Mouse (Mus musculus) hindbrain, embryonic 12.5 days (tissue): Measurements from ENCODE around the gene Tbc1d21. TPM values are rescaled to one million over a fixed set of nuclear protein-coding genes. Genes with fewer than 3 reads are reported as not detected.
A peak's percentile ranks its signal among the peaks of the same experiment; 100 is the strongest.

Experiments used
- ATAC-seq: fragments of 200-750 bp; cut with Nextera tagmentation; 2 replicates; pipeline ENCODE4 v1.8.0; 2017; ENCODE audit warnings: moderate TSS enrichment; ENCODE audit not compliant: low FRiP score
- H3K27ac ChIP-seq: fragments of 300-500 bp; sonication (generic); 2 replicates; pipeline ENCODE4 v1.5.1; 2016; ENCODE audit warnings: mild to moderate bottlenecking
- H3K27me3 ChIP-seq: fragments of 300-500 bp; sonication (generic); 2 replicates; pipeline ENCODE4 v1.6.1; 2016; ENCODE audit warnings: mild to moderate bottlenecking
- H3K36me3 ChIP-seq: fragments of 300-500 bp; sonication (generic); 2 replicates; pipeline ENCODE4 v1.6.1; 2016; ENCODE audit warnings: mild to moderate bottlenecking
- H3K4me1 ChIP-seq: fragments of 300-500 bp; sonication (generic); 2 replicates; pipeline ENCODE4 v1.6.1; 2016
- H3K4me2 ChIP-seq: fragments of 300-500 bp; sonication (generic); replicated peaks from 2 replicates; pipeline ENCODE4 v1.6.1; 2016; ENCODE audit warnings: mild to moderate bottlenecking
- H3K4me3 ChIP-seq: fragments of 300-500 bp; sonication (generic); 2 replicates; pipeline ENCODE4 v1.5.1; 2016; ENCODE audit warnings: mild to moderate bottlenecking
- H3K9ac ChIP-seq: fragments of 300-500 bp; sonication (generic); 2 replicates; pipeline ENCODE4 v1.6.1; 2016; ENCODE audit warnings: mild to moderate bottlenecking, moderate library complexity
- H3K9me3 ChIP-seq: fragments of 300-500 bp; sonication (generic); replicated peaks from 2 replicates; pipeline ENCODE4 v1.6.1; 2016; ENCODE audit warnings: mild to moderate bottlenecking
- WGBS: fragments of 180-500 bp; shearing (Covaris S2); methylation state at CpG from one replicate; pipeline ENCODE4 v1.1.7; 2016; 5-methylcytosine and 5-hydroxymethylcytosine counted together
- polyA plus RNA-seq: library from polyadenylated mRNA; unstranded; fragments of >200 nt; fragmentation: Nextera tagmentation; extraction: Ambion mirVana; gene quantifications from 2 replicates; pipeline ENCODE4 v1.2.1, GENCODE M21; 2016

Gene Tbc1d21
- polyA plus RNA-seq, 1 experiment from 2014 or later = not detected

DNA sequence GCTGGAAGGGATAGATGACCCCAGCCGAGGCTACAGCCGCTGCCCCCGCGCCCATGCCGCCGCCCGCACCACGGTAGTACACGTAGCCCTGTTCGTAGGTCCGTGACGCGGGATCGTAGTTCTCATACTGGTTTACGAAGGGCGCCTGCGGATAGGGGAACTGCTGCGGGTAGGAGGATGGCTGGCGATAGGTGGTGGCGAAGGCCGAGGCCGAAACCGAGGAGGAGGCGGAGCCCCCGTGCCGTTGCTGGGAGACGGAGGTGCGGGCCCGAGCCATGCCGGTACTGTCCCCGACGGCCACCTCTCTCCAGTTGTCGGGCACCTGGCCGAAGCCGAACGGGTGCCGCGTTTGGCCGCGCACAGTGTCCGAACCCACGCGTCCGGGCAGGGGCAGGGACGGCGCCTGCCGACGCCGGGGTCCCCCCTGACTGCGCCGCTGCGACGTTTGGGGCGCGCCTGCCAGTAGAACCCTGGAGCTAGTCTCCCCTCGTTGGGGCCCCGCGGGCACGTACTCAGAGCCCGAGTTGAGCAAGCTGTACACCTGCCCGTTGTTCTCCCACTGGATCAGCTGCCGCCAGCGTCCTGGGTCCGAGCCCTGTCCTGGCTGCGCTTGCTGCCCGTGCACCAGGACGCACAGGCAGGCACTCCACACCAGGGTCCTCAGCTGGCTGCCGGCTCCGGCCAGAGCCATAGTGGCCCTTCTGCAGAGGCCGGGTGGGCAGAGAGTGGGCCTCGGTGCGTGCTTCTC lies 57.9 kb downstream of the Tbc1d21 start:
- H3K27me3 ChIP-seq = peaks cover 32% of the 10 kb centered on the region
- ATAC-seq = peak; percentile 56
- H3K27ac ChIP-seq = peak overlapping the region; percentile 60
- H3K4me3 ChIP-seq = peak overlapping the region; percentile 43
- H3K36me3 ChIP-seq = no peaks in the 10 kb centered on the region
- H3K9ac ChIP-seq = peak overlapping the region; percentile 54
- H3K4me1 ChIP-seq = peaks cover 62% of the 10 kb centered on the region
- H3K4me2 ChIP-seq = peak overlapping the region; percentile 72
- WGBS = under 1% methylated on average over 72 of the region's 72 CpGs
- no peaks in the 10 kb centered on the region for H3K9me3 ChIP-seq

- H3K27me3 ChIP-seq = peaks cover 32% of the 10 kb centered on the region
- H3K27ac ChIP-seq = no peak overlapping the region
- peak overlapping the region; percentile 43 for H3K4me3 ChIP-seq
- H3K9me3 ChIP-seq = no peaks in the 10 kb centered on the region
- H3K4me2 ChIP-seq = peak overlapping the region; percentile 72
- 50% methylated on average over 33 of the region's 33 CpGs for WGBS
- no peak for ATAC-seq
- H3K9ac ChIP-seq = no peak overlapping the region
- no peaks in the 10 kb centered on the region for H3K36me3 ChIP-seq
- peaks cover 57% of the 10 kb centered on the region for H3K4me1 ChIP-seq
Measured at GRCm38 (mm10) chr9:58311191-58311910, 58.9 kb downstream of the Tbc1d21 start.

GRCm38 (mm10) chr9:58310043-58310660 lies 60.1 kb downstream of the Tbc1d21 start:
- peak overlapping the region; percentile 3; the same call in 1 of the 2 replicates for H3K4me2 ChIP-seq
- no peak overlapping the region for H3K9ac ChIP-seq
- WGBS = 82% methylated on average over 14 of the region's 14 CpGs
- no peak overlapping the region for H3K27ac ChIP-seq
- no peak for ATAC-seq
- no peak overlapping the region for H3K4me3 ChIP-seq
- peaks cover 55% of the 10 kb centered on the region for H3K4me1 ChIP-seq
- H3K9me3 ChIP-seq = no peaks in the 10 kb centered on the region
- H3K36me3 ChIP-seq = no peaks in the 10 kb centered on the region
- H3K27me3 ChIP-seq = peaks cover 32% of the 10 kb centered on the region

Other genes with a start within 250 kb of the Tbc1d21 start
- gene Islr, start 166.1 kb downstream of the Tbc1d21 start, polyA plus RNA-seq = 47.8 and 59.3 TPM in 2 replicates
- 9.2 and 10.4 TPM in 2 replicates for gene Islr2, start 166.1 kb downstream of the Tbc1d21 start, polyA plus RNA-seq
- 9.8 and 10.1 TPM in 2 replicates for gene Pml, start 120.7 kb downstream of the Tbc1d21 start, polyA plus RNA-seq
- gene Stoml1, start 117.3 kb downstream of the Tbc1d21 start, polyA plus RNA-seq = 63.0 and 67.8 TPM in 2 replicates
- gene Loxl1, start 57.3 kb downstream of the Tbc1d21 start, polyA plus RNA-seq = 19.2 and 23.8 TPM in 2 replicates
- gene Insyn1, start 118.1 kb upstream of the Tbc1d21 start, polyA plus RNA-seq = 5.2 and 5.6 TPM in 2 replicates
- gene Cd276, start 185.0 kb upstream of the Tbc1d21 start, polyA plus RNA-seq = 45.9 and 48.9 TPM in 2 replicates
- gene Nptn, start 211.8 kb upstream of the Tbc1d21 start, polyA plus RNA-seq = 90.2 and 92.1 TPM in 2 replicates